Mouse (Mus musculus) mouse embryonic stem cell (cell line): ENCODE measurements around the gene Cyp4f15.
"Not testable (repeated sequence)": the region's sequence is repeated elsewhere in the genome, so short reads cannot be mapped to it uniquely, and the experiment has no call there.

Experiments
- in situ Hi-C, 2 experiments: fragments of 300-500 bp; cut with MboI; formaldehyde crosslinking; loops; 1 replicate in 1 of 2; 3 replicates in 1 of 2; pipeline ENCODE4 v1.14.3; 2019 to 2020; ENCODE audit warnings: low sequenced_read_pairs in 2 of 2, low pct_unique_long_range_greater_than_20kb in 1 of 2, mixed read lengths in 1 of 2; ENCODE audit not compliant: unreplicated experiment in 1 of 2

The Cyp4f15 gene

DNA sequence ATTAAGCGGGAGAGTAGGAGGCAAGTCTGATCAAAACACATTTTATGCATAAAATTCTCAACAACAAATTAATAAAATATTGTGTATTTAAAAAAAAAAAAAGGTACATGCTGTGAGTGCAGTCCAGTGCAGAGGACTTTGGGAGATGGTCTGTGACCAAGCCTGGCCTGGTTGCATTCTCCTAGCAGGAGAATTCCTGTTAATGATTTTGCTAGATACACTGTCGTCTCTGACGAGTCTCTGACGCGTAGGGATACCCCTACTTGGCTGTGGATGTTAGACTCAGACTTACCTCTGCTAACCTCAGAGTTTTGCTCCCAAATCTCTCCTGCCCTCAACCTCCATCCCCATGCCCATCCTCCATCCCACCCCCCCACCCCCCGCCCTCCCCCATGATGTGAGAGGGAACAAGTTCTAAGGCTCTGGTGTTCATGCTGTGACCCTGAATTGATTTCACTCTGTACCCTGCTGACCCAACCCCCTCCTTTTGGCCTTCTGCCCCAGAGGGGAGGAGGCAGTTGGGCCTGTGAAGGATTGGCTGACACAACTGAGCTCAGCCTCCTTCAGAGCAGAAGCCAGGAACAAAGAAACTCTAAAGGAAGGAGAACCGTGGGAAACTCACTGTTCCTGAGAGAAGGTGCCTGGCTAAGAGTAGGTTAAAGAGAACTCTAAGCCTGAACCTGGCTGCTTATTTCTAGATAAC, at the start of gene Cyp4f15:
Gene Cyp4f15, plus strand, starts transcription at position 580 of the 703 bp plus-strand sequence.
- in situ Hi-C loops, result no loop called here

DNA sequence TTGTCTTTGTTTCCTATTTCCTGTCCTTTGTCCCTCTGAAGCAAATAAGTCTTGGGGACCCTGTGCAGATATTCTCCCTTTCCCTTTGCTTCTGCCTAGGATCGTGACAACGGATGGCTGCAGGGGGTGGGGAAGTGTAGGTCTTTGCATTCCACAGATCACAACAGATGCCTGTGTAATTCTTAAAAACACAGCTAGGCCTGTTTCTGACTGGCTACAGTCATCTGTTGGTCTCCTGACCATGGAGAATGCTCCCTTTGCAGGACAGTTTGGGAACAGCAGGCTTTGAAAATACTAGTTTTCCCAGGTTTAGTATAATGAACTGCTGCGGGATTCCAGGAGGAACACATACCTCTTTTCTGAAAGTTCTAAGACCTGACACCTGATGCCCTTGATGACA, 49.1 kb upstream of the Cyp4f15 start:
- in situ Hi-C loops, result no loop called here

DNA sequence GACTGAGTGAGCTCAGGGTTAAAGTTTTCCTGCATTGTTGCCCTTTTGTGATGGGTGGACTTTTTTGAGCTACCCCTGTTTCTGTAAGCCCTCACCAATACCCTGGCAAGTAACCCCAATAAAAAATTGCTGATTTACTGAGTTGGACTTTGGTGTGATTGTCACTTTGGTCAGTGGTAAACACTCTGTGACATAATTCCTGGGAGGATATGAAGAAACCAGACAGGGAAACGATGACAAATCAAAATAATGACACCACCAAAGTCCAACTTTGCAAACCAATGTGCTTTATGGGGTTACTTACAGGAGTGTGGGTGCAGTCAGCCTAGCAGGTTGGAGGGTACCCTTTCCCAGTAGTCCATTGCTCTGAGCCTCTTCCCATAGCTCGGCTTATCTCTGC, 48.3 kb upstream of the Cyp4f15 start:
- in situ Hi-C loops, result no loop called here

DNA sequence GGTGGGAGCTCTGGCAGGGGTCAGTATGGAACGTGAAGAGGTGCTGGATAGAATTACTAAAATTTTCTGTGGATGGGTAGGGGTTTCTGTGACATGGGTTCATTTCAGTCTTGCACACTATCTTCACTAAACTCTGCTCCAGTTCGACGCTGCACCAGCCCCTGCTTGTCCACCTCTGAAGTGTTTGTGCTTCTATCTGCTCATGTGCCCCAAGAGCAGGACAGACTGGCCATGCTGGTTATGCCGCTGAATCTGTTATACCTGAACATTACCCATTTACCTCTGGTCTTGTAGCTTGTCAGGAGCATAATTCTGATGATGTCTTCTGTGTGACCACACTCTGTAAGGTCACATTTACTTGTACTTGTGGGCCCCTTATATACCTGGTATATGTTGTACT, 38.8 kb upstream of the Cyp4f15 start:
- in situ Hi-C loops, result no loop called here

DNA sequence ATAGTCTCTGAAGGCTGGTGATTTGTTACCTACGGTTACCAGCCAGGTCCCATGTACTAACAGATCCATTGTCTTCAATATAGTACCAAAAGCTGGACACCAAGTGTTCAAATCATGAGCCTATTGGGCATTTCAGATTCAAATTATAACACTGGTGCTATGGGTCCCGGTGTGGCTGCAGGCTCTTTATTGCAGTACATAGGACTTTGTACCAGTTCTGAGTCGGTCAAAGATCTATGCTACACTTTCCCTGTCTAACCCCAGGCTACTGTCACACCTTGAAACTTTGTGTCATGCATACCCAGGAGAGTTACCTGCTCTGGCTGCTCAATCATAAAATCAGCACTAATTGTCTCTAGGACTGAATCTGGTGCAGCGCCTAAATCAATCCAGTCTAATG, 31.6 kb upstream of the Cyp4f15 start:
- in situ Hi-C loops, result no loop called here

DNA sequence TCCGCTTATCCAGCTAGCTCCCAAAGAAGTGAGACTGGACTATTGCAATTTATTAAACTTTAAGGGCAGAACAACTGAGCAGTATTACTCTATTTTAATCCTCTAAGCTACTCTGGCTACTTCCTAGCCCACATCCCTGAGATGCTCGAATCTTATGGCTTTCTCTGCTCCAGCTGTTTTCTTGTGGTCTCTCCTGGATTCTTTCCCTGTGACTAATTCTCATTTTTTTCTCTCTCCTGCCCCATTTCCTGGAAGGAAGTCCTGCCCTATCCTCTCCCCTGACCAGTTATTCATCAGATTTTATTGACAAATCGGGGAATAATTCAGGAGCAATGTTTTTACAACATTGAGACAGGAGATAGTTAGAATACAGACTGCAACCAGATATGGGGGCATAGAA, 28.4 kb upstream of the Cyp4f15 start:
- in situ Hi-C loops, result no loop called here

DNA sequence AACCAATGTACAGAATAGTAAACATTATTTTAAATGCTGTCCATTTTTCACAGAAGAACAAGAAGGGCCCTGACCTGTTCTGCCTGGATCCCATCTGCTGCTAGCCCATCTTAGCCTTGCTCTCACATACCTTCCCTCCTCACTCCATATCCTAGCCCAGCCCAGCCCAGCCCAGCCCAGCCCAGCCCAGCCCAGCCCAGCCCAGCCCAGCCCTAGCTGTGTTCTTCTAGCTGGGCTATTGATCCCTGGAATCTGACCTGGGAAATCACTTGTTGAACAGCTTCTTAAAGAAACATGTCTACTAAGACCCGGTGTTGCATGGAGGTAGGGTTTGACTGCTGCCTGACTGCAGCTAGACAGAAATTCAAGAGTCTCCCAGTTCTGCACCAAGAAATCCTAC, 27.2 kb upstream of the Cyp4f15 start:
- in situ Hi-C loops, result no loop called here

DNA sequence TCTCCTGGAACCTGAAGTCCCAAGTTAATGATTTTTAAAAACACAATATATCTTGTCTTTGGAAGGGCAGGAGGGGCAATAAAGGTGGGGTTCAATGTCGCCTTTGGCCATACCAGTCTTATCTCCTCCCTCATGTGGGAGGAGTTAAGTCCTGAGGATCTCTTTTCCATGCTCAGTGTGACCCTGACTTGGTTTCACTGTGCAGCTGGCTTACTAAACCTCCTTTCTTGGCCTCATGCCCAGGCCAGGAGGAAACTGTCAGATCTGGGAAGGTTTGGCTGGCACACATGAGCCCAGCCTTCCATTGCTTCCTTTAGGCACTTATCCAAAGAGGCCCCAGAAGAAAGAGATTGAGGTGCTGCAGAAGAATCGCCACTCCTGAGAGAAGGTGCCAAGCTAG, 26.7 kb upstream of the Cyp4f15 start, which contains the start of gene Cyp4f40:
Gene Cyp4f40, plus strand, starts transcription at position 189 of the 400 bp plus-strand sequence.
- in situ Hi-C loops, result no loop called here

DNA sequence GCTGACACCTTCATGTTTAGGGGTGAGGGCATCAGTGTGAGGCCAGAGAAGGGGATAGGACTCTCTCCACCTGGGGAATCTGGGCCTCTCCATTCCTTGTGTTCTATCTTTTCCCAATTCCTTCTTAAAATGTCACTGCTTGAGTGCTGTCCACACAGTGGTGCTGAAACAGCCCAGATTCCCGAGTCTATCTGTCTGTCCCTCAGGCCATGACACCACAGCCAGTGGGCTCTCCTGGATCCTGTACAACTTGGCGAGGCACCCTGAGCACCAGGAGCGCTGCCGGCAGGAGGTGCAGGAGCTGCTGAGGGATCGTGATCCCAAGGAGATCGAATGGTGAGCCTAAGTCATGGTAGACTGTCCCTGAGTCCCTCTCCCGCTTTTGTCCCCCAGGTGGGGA, 11.5 kb upstream of the Cyp4f15 start:
- in situ Hi-C loops, result no loop called here

DNA sequence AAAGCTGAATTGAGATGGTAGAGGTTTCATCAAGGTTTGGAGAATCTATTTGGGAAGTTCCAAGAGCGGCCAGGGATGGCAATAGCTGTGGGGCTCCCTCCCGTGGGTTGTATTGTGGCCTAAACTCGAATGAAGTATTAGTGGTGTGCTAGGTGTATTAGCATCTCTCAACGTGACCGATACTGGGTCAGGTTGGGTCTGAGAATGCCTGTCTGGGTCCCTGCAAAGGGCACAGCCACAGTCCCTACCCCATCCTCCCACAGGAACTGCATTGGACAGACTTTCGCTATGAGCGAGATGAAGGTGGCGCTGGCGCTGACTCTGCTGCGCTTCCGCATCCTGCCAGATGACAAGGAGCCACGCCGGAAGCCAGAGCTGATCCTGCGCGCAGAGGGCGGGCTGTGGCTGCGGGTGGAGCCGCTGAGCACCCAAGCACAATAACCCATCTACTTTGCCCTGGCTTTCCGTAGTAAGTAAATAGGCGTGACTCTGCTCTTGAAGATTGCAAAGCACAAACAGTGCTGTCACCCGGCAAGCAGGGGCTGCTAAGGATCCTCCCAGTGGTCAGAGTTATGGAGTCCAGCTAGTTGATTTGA, 9.3 kb upstream of the Cyp4f15 start:
- in situ Hi-C loops, result no loop called here

DNA sequence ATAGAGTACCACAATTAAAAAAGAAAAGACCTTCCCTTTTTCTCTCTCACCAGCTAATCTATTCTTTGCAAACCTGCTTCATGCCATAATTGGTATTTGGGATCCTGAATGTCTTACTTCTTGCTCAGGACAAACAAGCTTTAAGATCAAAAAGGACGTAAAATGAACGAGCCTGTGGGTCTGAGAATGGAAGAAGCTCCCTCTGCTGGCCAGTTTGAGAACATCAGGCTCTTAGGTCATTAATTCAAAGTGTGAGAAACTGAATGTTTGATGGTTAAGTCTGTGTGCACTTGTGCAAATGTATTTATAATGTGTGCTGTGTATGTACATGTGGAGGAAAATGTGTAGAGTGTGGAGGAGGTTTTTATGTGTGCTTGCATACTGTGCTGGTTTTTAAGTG, 5.0 kb upstream of the Cyp4f15 start:
- in situ Hi-C loops, result no loop called here

DNA sequence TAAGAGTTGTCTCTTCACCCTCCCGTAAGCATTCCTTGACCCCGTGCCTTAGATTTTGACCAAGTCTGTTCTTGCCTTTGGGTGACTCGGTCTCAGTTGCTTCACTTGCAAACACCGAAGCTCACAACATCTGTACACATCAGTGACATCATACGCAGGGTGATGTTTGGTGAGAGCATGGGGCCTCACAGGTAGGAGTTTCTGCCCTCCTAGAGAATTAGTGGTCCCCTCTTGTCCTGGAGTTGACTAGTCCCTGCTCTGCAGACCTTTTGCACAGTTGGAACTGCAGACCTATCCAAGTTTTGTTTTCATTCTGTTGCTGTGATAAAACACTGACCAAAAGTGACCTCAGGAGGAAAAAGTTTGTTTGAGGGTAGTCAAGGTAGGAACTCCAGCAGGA, 1.3 kb downstream of the Cyp4f15 start:
- in situ Hi-C loops, result no loop called here

DNA sequence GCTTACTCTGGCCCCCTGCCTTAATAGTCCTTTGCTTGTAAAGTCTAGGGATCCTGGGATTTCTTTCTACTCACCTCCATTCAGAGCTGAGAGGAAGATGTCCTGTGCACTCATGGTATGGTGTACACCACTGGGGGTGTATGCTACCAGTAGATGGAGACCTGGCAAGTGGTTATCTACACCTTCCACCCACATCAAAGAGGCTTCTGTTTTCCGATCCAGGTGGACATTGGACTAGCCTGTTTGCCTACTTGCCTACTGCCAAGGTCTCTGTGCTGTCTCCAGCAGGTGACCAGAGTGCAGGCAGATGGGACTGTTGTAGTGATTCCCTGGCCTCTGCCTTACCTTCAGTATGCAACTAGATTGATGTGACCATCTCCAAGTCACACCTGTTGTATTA, 5.5 kb downstream of the Cyp4f15 start:
- in situ Hi-C loops, result no loop called here

DNA sequence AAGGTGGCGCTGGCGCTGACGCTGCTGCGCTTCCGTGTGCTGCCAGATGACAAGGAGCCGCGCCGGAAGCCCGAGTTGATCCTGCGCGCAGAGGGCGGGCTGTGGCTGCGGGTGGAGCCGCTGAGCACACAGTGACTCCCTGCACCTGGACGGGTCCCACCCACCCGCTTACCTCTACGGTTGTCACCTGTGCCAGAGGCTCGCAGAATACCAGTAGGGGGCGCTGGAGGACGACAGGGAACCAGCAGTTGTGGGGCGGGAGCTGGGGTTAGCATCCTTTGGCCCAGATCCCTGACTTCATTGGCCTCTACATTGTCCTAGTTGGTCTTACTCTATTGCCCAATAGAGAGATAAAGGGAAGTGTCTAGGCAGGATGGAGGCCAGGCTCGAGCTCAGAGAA, 17.4 kb downstream of the Cyp4f15 start:
- in situ Hi-C loops, result loop anchor here in 1 of 2 experiments (25.0 kb wide), 1 partner anchor 141 kb away; no protein-coding TSS in a partner anchor

DNA sequence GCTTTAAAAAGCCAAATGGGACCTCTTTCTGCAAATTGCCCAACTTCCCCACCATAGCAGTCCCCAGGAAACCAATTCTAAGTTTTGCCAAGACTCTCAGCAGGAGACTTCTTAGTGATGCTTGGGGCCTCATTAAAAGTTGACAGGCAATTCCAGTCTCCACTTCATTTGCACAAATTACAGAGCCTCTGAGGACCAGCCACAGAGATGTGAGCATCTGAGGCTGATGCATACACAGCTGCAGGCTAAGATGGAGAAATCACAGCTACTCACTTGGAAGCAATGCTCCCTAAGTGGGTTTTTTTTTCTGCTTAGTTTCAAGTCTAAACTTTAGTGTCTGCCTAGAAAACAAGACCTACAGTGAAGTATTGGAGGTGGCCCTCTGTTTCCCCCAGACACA, 25.1 kb downstream of the Cyp4f15 start:
- in situ Hi-C loops, result loop anchor here in 1 of 2 experiments (25.0 kb wide), 1 partner anchor 148 kb away; no protein-coding TSS in a partner anchor

DNA sequence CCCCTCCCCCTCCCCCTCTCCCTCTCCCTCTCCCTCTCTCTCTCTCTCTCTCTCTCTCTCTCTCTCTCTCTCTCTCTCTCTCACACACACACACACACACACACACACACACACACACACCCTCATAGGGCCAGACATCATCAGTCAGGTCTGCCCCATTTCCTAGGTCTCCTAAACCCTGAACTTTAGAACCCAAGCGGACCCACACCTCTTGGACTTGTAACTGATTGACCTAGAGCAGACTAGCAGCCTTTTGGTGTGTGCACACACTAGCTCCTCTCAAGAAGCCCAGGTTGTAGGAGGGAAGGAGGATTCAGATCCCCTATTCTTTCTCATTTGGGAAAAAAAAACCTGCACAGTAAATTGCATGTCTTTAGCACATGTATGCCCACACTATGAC, 36.7 kb downstream of the Cyp4f15 start:
- in situ Hi-C loops, result loop anchor here in 1 of 2 experiments (25.0 kb wide), 1 partner anchor 160 kb away; no protein-coding TSS in a partner anchor

DNA sequence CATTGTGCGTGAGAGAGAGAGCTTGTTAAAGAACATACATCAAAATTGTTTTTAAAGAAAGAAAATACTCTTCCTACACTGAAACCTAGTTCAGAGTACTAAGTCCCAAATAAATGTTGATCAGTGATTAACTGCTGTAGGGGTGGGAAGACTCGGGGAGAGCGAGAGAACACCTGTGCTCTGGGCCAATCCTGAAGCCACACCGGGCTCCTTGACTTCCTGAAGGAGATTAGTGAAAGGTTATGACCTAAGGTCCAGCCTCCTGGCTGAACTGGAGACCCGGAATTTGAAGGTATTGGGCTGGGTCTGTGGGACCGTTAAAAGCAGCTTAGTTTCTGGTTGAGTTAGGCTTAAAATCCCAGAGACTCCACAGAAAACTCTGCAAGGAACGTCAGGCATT, 37.3 kb downstream of the Cyp4f15 start:
- in situ Hi-C loops, result loop anchor here in 1 of 2 experiments (25.0 kb wide), 1 partner anchor 160 kb away; no protein-coding TSS in a partner anchor

DNA sequence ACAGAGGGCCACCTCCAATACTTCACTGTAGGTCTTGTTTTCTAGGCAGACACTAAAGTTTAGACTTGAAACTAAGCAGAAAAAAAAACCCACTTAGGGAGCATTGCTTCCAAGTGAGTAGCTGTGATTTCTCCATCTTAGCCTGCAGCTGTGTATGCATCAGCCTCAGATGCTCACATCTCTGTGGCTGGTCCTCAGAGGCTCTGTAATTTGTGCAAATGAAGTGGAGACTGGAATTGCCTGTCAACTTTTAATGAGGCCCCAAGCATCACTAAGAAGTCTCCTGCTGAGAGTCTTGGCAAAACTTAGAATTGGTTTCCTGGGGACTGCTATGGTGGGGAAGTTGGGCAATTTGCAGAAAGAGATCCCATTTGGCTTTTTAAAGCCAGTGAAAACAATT, 40.9 kb downstream of the Cyp4f15 start:
- in situ Hi-C loops, result not testable (repeated sequence)

DNA sequence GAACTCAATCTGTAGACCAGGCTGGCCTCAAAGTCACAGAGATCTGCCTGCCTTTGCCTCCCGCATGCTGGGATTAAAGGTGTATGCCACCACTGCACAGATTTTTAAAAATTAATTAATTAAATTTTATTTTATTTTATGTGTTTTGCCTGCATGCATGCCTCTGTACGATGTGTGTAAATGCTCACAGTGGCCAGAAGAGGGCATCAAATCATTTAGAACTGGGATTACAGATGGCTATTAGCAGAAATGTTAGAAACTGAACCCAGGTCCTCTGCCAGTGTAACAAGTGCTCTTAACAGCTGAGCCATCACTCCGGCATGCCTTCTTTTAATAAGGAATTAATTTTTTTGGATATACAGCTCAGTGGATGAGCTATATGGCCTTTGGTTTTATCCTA, 43.6 kb downstream of the Cyp4f15 start:
- in situ Hi-C loops, result no loop called here

DNA sequence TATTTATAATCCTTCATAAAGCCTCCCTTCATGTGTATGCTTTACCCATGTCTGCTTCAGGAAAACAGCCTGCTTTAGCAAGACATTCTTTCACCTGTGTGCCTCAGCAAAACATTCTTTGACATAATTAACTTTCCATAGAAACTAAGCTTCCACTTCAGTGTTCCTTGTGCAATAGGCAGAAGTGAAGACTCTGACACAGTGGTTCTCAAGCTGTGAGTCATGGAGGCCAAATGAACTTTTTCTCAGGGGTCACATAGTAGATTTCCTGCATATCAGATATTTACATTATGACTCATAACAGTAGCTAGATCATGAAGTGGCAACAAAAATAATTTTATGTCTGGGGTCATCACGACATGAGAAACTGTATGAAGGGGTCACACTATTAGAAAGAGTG, 53.0 kb downstream of the Cyp4f15 start:
- in situ Hi-C loops, result no loop called here
